Mouse (Mus musculus): Measurements from ENCODE around the gene Nod2. TPM values are rescaled to one million over a fixed set of nuclear protein-coding genes. Genes with fewer than 3 reads are reported as not detected.

Gene Nod2
- polyA plus RNA-seq, 1 experiment from 2014 or later = 0.55 TPM

DNA sequence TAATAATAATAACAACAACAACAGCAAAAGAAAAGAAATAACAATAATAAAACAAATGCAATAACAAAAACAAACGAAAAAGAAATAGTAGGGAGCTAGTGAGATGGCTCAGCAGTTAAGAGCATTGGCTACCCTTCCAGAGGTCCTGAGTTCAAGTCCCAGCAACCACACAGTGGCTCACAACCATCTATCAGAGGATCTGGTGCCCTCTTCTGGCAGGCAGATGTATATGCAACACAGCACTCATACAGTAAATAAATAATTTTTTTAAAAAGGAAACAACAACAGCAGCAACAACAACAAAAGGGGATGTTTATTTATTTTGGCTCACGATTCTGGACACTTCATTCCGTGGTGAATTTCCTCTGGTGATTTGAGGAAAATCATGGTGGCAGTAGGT lies 27.6 kb upstream of the Nod2 start:
- no peaks in the 10 kb centered on the region for H3K9me3 ChIP-seq (replicated peaks)

DNA sequence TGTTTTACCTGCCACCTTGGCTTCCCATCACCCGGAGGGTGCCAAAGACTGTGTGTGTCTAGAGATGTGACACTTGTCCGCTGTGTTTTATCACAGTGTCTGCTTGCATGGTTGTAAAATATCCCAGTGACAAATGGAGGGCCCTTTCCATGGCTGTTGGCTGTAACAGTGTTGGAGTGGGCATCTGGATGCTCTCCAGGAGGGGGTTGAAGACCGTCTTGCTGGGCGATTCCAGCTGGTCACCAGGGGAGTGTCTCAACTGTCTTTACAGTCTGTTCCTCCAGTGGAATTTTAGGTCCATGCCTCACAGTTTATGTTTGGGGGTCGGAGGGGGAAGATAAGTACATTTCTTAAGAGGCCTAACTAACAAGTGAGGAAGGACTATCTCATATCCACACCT lies 26.2 kb upstream of the Nod2 start:
- no peak for ATAC-seq (ENCODE audit: insufficient number of reproducible peaks, low FRiP score, low TSS enrichment, low read depth)
- Histone ChIP-seq H3K27ac (replicated peaks) (no peak overlapping the region), H3K9ac (no peak overlapping the region), H3K36me3 (no peaks in the 10 kb centered on the region), H3K9me3 (replicated peaks) (no peaks in the 10 kb centered on the region), H3K4me3 (replicated peaks) (no peak overlapping the region), H3K27me3 (peaks cover 11% of the 10 kb centered on the region), H3K4me1 (0 out of 2 replicates have a peak, but pooled peaks cover 5% of the 10 kb centered on the region), H3K4me2 (replicated peaks) (no peak overlapping the region; the same call in 1 of the 2 replicates)
- 65% methylated on average over 5 of the region's 5 CpGs for WGBS

More for the DNA sequence above, 27.6 kb upstream of the Nod2 start:
- Histone ChIP-seq H3K4me3 (replicated peaks) (no peak overlapping the region), H3K4me2 (replicated peaks) (no peak overlapping the region), H3K4me1 (peaks cover 10% of the 10 kb centered on the region; the same call in 1 of the 2 replicates), H3K36me3 (no peaks in the 10 kb centered on the region), H3K27me3 (peaks cover 11% of the 10 kb centered on the region), H3K27ac (replicated peaks) (no peak overlapping the region), H3K9ac (no peak overlapping the region)
- ATAC-seq (ENCODE audit: insufficient number of reproducible peaks, low FRiP score, low TSS enrichment, low read depth) = no peak
- 73% methylated on average over 3 of the region's 3 CpGs for WGBS

GRCm38 (mm10) chr8:88621408-88621807 lies 25.7 kb upstream of the Nod2 start:
- ATAC-seq (ENCODE audit: insufficient number of reproducible peaks, low FRiP score, low TSS enrichment, low read depth) = no peak
- Histone ChIP-seq H3K9me3 (replicated peaks) (no peaks in the 10 kb centered on the region), H3K36me3 (no peaks in the 10 kb centered on the region), H3K4me2 (replicated peaks) (no peak overlapping the region; the same call in 1 of the 2 replicates), H3K27me3 (peaks cover 15% of the 10 kb centered on the region), H3K4me3 (replicated peaks) (no peak overlapping the region), H3K9ac (no peak overlapping the region), H3K27ac (replicated peaks) (no peak overlapping the region), H3K4me1 (0 out of 2 replicates have a peak, but pooled peaks cover 5% of the 10 kb centered on the region)
- WGBS = 2% methylated on average over 8 of the region's 8 CpGs

- H3K27ac ChIP-seq (replicated peaks) = no peak overlapping the region
- H3K27me3 ChIP-seq = peaks cover 21% of the 10 kb centered on the region
- no peak for ATAC-seq (ENCODE audit: insufficient number of reproducible peaks, low FRiP score, low TSS enrichment, low read depth)
- H3K36me3 ChIP-seq = no peaks in the 10 kb centered on the region
- H3K4me2 ChIP-seq (replicated peaks) = no peak overlapping the region
- H3K4me1 ChIP-seq = peaks cover 18% of the 10 kb centered on the region
- H3K4me3 ChIP-seq (replicated peaks) = no peak overlapping the region
- 58% methylated on average over 3 of the region's 3 CpGs for WGBS
- no peak overlapping the region for H3K9ac ChIP-seq
- no peaks in the 10 kb centered on the region for H3K9me3 ChIP-seq (replicated peaks)
Measured at GRCm38 (mm10) chr8:88623351-88623750, 23.8 kb upstream of the Nod2 start.

- peaks cover 21% of the 10 kb centered on the region for H3K27me3 ChIP-seq
- H3K4me2 ChIP-seq (replicated peaks) = no peak overlapping the region
- H3K36me3 ChIP-seq = no peaks in the 10 kb centered on the region
- ATAC-seq (ENCODE audit: insufficient number of reproducible peaks, low FRiP score, low TSS enrichment, low read depth) = no peak
- H3K4me1 ChIP-seq = peaks cover 23% of the 10 kb centered on the region
- no peak overlapping the region for H3K9ac ChIP-seq
- H3K4me3 ChIP-seq (replicated peaks) = no peak overlapping the region
- no peak overlapping the region for H3K27ac ChIP-seq (replicated peaks)
- no peaks in the 10 kb centered on the region for H3K9me3 ChIP-seq (replicated peaks)
- WGBS = 85% methylated on average over 3 of the region's 3 CpGs
Measured at GRCm38 (mm10) chr8:88624276-88624675, 22.8 kb upstream of the Nod2 start.

- Histone ChIP-seq H3K9ac (no peak overlapping the region), H3K9me3 (replicated peaks) (no peaks in the 10 kb centered on the region), H3K27ac (replicated peaks) (no peak overlapping the region), H3K27me3 (peaks cover 21% of the 10 kb centered on the region), H3K4me2 (replicated peaks) (no peak overlapping the region), H3K4me3 (replicated peaks) (no peak overlapping the region), H3K4me1 (peaks cover 18% of the 10 kb centered on the region), H3K36me3 (no peaks in the 10 kb centered on the region)
- WGBS = 63% methylated on average over 3 of the region's 3 CpGs
- no peak for ATAC-seq (ENCODE audit: insufficient number of reproducible peaks, low FRiP score, low TSS enrichment, low read depth)
Measured at GRCm38 (mm10) chr8:88626433-88626832, 20.7 kb upstream of the Nod2 start.

DNA sequence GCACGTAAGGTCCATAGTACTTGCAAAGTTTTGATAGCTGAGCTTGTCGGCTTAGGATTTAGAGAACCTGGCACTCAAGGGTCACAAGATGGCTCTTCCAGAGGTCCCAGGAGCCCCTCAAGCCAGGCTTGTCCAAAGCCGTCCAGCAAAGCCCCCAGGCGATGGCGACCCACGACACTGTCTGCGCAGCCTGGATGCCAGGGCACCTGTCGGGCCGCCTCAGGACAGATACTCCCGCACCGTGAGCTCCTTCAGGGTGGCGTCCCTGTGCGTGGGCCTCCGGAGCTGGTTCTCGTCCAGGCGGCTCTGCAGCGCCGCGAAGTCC lies 20.2 kb upstream of the Nod2 start:
- H3K9me3 ChIP-seq (replicated peaks) = no peaks in the 10 kb centered on the region
- WGBS = 10% methylated on average over 19 of the region's 19 CpGs
- peaks cover 20% of the 10 kb centered on the region for H3K27me3 ChIP-seq
- peaks cover 18% of the 10 kb centered on the region for H3K4me1 ChIP-seq
- H3K4me2 ChIP-seq (replicated peaks) = peak overlapping the region; percentile 80
- H3K36me3 ChIP-seq = no peaks in the 10 kb centered on the region
- peak overlapping the region; percentile 39 for H3K9ac ChIP-seq
- ATAC-seq (ENCODE audit: insufficient number of reproducible peaks, low FRiP score, low TSS enrichment, low read depth) = no peak
- H3K27ac ChIP-seq (replicated peaks) = peak overlapping the region; percentile 58; the same call in 1 of the 2 replicates
- peak overlapping the region; percentile 59 for H3K4me3 ChIP-seq (replicated peaks)

GRCm38 (mm10) chr8:88627265-88627991 lies 19.7 kb upstream of the Nod2 start:
- Histone ChIP-seq H3K27ac (replicated peaks) (peak overlapping the region; percentile 58; the same call in 1 of the 2 replicates), H3K27me3 (peaks cover 15% of the 10 kb centered on the region), H3K4me3 (replicated peaks) (peak overlapping the region; percentile 59), H3K9me3 (replicated peaks) (no peaks in the 10 kb centered on the region), H3K36me3 (no peaks in the 10 kb centered on the region), H3K4me2 (replicated peaks) (peak overlapping the region; percentile 80), H3K4me1 (peaks cover 18% of the 10 kb centered on the region), H3K9ac (peak overlapping the region; percentile 63)
- WGBS = under 1% methylated on average over 97 of the region's 105 CpGs
- peak; percentile 83 for ATAC-seq (ENCODE audit: insufficient number of reproducible peaks, low FRiP score, low TSS enrichment, low read depth)

DNA sequence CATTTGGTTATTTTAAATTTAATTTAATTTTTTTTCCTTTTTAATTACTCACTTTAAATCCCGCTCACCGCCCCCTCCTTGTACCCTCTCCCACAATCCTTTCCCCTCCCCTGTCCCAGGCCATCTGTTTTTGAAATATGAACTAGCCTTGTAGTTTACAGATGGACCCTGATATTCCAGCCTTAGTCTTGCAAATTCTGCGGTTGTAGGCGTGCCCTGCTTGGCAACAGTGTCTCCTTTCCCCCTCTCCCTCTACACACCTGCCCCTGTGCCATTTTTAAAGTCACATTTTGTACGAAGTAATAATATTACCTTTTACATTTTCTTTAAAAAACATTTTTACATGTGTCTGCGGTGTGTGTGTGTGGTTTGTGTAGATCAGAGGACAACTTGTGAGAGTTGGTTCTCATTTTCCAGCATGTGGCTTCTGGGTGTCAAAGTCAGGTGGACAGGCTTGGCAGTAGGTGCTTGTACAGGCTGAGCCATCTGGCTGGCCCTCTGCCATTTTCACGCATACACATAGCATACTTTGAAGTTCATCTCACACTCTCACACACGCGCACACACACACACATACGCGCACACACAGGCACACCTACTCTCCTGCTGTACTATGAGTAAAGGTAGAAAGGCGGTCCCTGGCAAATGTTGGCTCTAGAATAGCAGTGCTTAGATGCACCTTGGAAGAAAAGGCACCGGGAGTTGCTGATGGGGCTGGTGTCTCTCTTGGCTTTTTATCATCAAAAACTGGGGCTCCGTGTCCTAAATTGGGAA lies 18.9 kb upstream of the Nod2 start:
- Histone ChIP-seq H3K9ac (peak overlapping the region; percentile 63), H3K4me2 (replicated peaks) (peak overlapping the region; percentile 80), H3K9me3 (replicated peaks) (no peaks in the 10 kb centered on the region), H3K36me3 (no peaks in the 10 kb centered on the region), H3K4me1 (peaks cover 18% of the 10 kb centered on the region), H3K27ac (replicated peaks) (0 out of 2 replicates have a peak overlapping the region, but pooled peaks have one; percentile 58), H3K27me3 (peaks cover 10% of the 10 kb centered on the region), H3K4me3 (replicated peaks) (peak overlapping the region; percentile 59)
- ATAC-seq (ENCODE audit: insufficient number of reproducible peaks, low FRiP score, low TSS enrichment, low read depth) = no peak; the same call in 1 of the 2 replicates
- WGBS = 53% methylated on average over 14 of the region's 14 CpGs

DNA sequence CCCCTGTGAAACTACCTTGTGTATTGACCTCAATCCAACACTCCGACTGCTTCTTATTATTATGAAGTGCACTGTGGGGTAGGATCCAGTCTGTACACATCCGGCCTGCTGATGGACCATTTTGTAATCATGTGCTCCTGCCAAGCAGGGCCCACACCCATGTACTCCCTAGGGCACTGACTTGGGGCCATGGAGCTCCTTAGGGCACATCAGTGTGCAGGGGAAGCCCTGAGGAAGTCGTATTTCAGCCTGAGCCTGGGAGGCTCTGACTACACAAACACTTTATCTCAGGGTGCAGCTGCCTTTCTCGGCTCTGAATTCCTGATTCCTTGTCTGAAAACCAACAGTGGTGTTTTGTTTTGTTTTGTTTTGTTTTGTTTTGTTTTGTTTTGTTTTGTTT lies 16.9 kb upstream of the Nod2 start:
- Histone ChIP-seq H3K4me1 (peaks cover 18% of the 10 kb centered on the region), H3K4me2 (replicated peaks) (no peak overlapping the region), H3K4me3 (replicated peaks) (no peak overlapping the region), H3K9me3 (replicated peaks) (no peaks in the 10 kb centered on the region), H3K9ac (no peak overlapping the region), H3K36me3 (no peaks in the 10 kb centered on the region), H3K27ac (replicated peaks) (no peak overlapping the region), H3K27me3 (peaks cover 10% of the 10 kb centered on the region)
- WGBS = 66% methylated on average over 4 of the region's 4 CpGs
- no peak for ATAC-seq (ENCODE audit: insufficient number of reproducible peaks, low FRiP score, low TSS enrichment, low read depth)

GRCm38 (mm10) chr8:88631081-88631480 lies 16.0 kb upstream of the Nod2 start:
- Histone ChIP-seq H3K36me3 (no peaks in the 10 kb centered on the region), H3K9ac (no peak overlapping the region), H3K4me2 (replicated peaks) (no peak overlapping the region), H3K27me3 (peaks cover 9% of the 10 kb centered on the region), H3K4me3 (replicated peaks) (no peak overlapping the region), H3K4me1 (peaks cover 18% of the 10 kb centered on the region), H3K9me3 (replicated peaks) (no peaks in the 10 kb centered on the region), H3K27ac (replicated peaks) (no peak overlapping the region)
- no peak for ATAC-seq (ENCODE audit: insufficient number of reproducible peaks, low FRiP score, low TSS enrichment, low read depth)
